Mouse (Mus musculus) liver, adult 2 months (tissue): ENCODE measurements around the gene Dyrk1b.

Experiments
- CTCF ChIP-seq: fragments of 200-500 bp; IDR thresholded peaks from 2 replicates; pipeline ENCODE4 v1.5.1; 2011; ENCODE audit warnings: low read depth, low read length, control low read depth
- POLR2A ChIP-seq: fragments of 200-500 bp; IDR thresholded peaks from 2 replicates; pipeline ENCODE4 v1.6.1; 2011; ENCODE audit warnings: low read length, control low read depth; ENCODE audit not compliant: insufficient read depth; ENCODE audit errors: extremely low read depth

DNA sequence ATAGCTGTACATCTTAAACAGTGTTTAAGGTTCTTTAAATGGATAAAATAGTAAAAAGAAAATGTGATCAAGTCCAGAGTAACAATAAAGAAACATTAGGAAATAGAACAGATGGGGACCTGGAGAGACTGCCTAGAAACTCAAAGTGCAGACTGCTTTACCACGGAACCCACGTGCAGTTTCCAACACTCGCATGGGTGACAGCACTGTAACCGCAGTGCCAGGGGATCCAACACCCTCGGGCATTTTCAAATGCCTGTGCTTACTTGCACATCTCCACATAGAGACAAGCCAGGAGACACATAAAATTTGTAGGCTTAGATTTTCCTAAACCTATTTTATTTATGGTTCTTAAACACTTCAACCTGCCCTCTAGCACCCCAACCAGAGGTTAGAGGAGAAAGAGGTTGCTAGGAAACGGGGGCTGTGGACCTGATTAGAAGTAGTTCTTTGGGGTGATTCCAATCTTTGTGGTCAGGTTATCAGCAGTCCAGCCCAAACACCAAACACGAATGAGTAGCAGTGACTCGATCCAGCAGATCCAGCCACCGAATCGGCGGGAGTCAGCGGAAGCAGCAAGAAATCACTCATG is 29.2 kb downstream of the Dyrk1b start:
- TF ChIP-seq CTCF = no peak
- no peak for TF ChIP-seq POLR2A
